8 mouse cellular contexts compared by ENCODE assay signal in the genomic region with DNA sequence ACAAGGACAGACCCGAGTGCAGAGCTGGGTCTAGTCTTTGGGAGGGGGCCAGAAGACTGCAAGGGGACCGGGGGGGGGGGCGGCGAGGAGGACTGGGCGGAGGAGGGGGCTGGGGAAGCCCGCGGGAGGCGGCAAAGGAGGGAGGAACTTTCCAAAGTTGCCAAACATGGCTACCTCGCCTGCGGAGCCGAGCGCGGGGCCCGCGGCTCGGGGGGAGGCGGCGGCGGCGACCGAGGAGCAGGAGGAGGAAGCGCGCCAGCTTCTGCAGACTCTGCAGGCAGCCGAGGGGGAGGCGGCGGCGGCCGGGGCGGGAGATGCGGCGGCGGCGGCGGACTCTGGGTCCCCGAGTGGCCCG. TPM values are rescaled to one million over a fixed set of nuclear protein-coding genes. Genes with fewer than 3 reads are reported as not detected.
A peak's percentile ranks its signal among the peaks of the same experiment; 100 is the strongest.
DNase-seq lines count a peak whose midpoint lies in the region; ATAC-seq lines count a peak whose summit lies in the region.

A gene (plus strand): TSS at position 124 of the 355 bp plus-strand sequence.

- peak within 1 kb of the TSS; percentile 56 for H3K4me3 ChIP-seq in hindbrain, embryonic 12.5 days
- peak within 1 kb of the TSS; percentile 67 for H3K4me3 ChIP-seq in liver, embryonic 15.5 days (replicated peaks)
- H3K4me3 ChIP-seq in neural tube, embryonic 14.5 days (ENCODE audit: low read depth, low read length): peak within 1 kb of the TSS; percentile 48

- peaks cover 33% of the 10 kb centered on the region for H3K27me3 ChIP-seq in hindbrain, embryonic 12.5 days
- H3K27me3 ChIP-seq in liver, embryonic 15.5 days: peaks cover 96% of the 10 kb centered on the region
- no peaks in the 10 kb centered on the region; the same call in 1 of the 2 replicates for H3K27me3 ChIP-seq in neural tube, embryonic 14.5 days (ENCODE audit: control insufficient read depth, insufficient read depth, low read length)

- H3K4me2 ChIP-seq in hindbrain, embryonic 12.5 days (replicated peaks): peak within 1 kb of the TSS; percentile 89
- peak within 1 kb of the TSS; percentile 96 for H3K4me2 ChIP-seq in liver, embryonic 15.5 days
- peak within 1 kb of the TSS; percentile 95 for H3K4me2 ChIP-seq in neural tube, embryonic 14.5 days (ENCODE audit: low read depth, low read length)

- peaks cover 13% of the 10 kb centered on the region for H3K36me3 ChIP-seq in hindbrain, embryonic 12.5 days
- no peaks in the 10 kb centered on the region for H3K36me3 ChIP-seq in liver, embryonic 15.5 days (replicated peaks)
- H3K36me3 ChIP-seq in neural tube, embryonic 14.5 days (ENCODE audit: control insufficient read depth, insufficient read depth, low read length): 0 out of 2 replicates have a peak, but pooled peaks cover 9% of the 10 kb centered on the region

- peak within 1 kb of the TSS; percentile 92 for H3K27ac ChIP-seq in hindbrain, embryonic 12.5 days
- H3K27ac ChIP-seq in liver, embryonic 15.5 days (replicated peaks): peak within 1 kb of the TSS; percentile 84
- H3K27ac ChIP-seq in neural tube, embryonic 14.5 days (ENCODE audit: low read depth, low read length): peak within 1 kb of the TSS; percentile 69

- DNase-seq in embryo, embryonic 11 days: peak; percentile 72
- no peak for DNase-seq in embryo, embryonic 10.5 days (ENCODE audit: low spot score)
- DNase-seq in 3T3-L1 (ENCODE audit: low read depth, low spot score): peak; percentile 41
- no peak for DNase-seq in adrenal gland, postnatal 4 days (ENCODE audit: low spot score in 2 of 2)
- no peak for DNase-seq in layer of hippocampus, adult 9-11 months

- WGBS in hindbrain, embryonic 12.5 days: 2% methylated on average over 20 of the region's 36 CpGs
- 1% methylated on average over 32 of the region's 36 CpGs for WGBS in liver, embryonic 15.5 days (ENCODE audit: insufficient replicate concordance)
- 2% methylated on average over 15 of the region's 36 CpGs for WGBS in neural tube, embryonic 14.5 days

- peaks cover 54% of the 10 kb centered on the region for H3K4me1 ChIP-seq in hindbrain, embryonic 12.5 days
- peaks cover 59% of the 10 kb centered on the region for H3K4me1 ChIP-seq in liver, embryonic 15.5 days (replicated peaks)
- H3K4me1 ChIP-seq in neural tube, embryonic 14.5 days (ENCODE audit: control insufficient read depth, insufficient read depth, low read length): peaks cover 36% of the 10 kb centered on the region

- peak within 1 kb of the TSS; percentile 85 for H3K9ac ChIP-seq in hindbrain, embryonic 12.5 days
- peak within 1 kb of the TSS; percentile 60 for H3K9ac ChIP-seq in liver, embryonic 15.5 days
- peak within 1 kb of the TSS; percentile 64 for H3K9ac ChIP-seq in neural tube, embryonic 14.5 days (replicated peaks; ENCODE audit: low read depth, low read length)

- no peaks in the 10 kb centered on the region for H3K9me3 ChIP-seq in hindbrain, embryonic 12.5 days (replicated peaks)
- no peaks in the 10 kb centered on the region for H3K9me3 ChIP-seq in liver, embryonic 15.5 days (replicated peaks)
- no peaks in the 10 kb centered on the region for H3K9me3 ChIP-seq in neural tube, embryonic 14.5 days (ENCODE audit: control insufficient read depth, low read length)

- no peak for ATAC-seq in hindbrain, embryonic 12.5 days (ENCODE audit: low FRiP score)
- no peak for ATAC-seq in liver, embryonic 15.5 days (ENCODE audit: insufficient read depth)
- ATAC-seq in neural tube, embryonic 14.5 days (ENCODE audit: low read depth): no peak

RNA-seq across cellular contexts. Expression of the gene that starts here (rescaled TPM):
- total RNA-seq in adrenal gland, postnatal 4 days (2021): 10 to 100 TPM; 23.4 to 25.3 TPM
- 9.1 and 9.7 TPM in 2 replicates for polyA plus RNA-seq in hindbrain, embryonic 12.5 days (2016; fragmentation: Nextera tagmentation; extraction: Ambion mirVana)
- 0.90 and 1.2 TPM in 2 replicates for polyA plus RNA-seq in liver, embryonic 15.5 days (2015; fragmentation: Nextera tagmentation; extraction: Ambion mirVana)
- 1.3 and 2.4 TPM in 2 replicates for polyA plus RNA-seq in neural tube, embryonic 14.5 days (2014; fragmentation: Nextera tagmentation; extraction: Ambion mirVana)

Comparison
In these comparisons a context has a peak if more than half of its experiments do, and no peak if none do; other contexts are left out.
1. DNase-seq: peak in embryo, embryonic 11 days (single experiment) and 3T3-L1 (single experiment); none in embryo, embryonic 10.5 days (single experiment), adrenal gland, postnatal 4 days (0 of 2) and layer of hippocampus, adult 9-11 months (single experiment).
2. Peak in every context shown above with its lines, with median percentiles within 50 percentile points of each other: H3K27ac ChIP-seq, H3K4me2 ChIP-seq, H3K4me3 ChIP-seq and H3K9ac ChIP-seq.